Mouse (Mus musculus): Measurements from ENCODE around the gene Olfr523.

DNA sequence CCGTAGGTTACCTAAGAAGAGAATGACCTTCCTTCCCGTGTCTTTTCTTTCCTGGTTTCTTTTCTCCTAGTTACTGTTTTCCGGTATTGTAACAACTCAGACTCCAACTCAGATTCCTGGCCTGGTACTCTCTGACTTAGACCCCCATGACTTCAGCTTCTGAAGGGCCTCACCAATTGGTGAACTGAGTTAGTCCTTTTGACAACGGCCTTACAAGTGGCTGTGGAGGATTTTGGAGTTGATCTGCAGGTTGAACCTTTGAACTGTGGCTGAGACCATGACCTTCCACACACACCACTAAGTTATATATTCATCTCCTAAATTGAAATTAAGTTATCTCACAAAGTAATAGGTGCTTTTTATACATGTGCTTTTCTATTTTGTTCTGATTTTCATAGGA lies 11.2 kb downstream of the Olfr523 start:
- no peak for TF ChIP-seq CTCF (conservative IDR thresholded peaks at IDR 0.05; ENCODE audit: insufficient read depth, insufficient read length, low read depth, low read length)
- no peak for TF ChIP-seq POLR2A (IDR thresholded peaks at IDR 0.05; ENCODE audit: low read depth, low read length)

Data from kidney, adult 2 months (tissue).